In genomic region chr8:79711064-79711961, GRCm38 (mm10) we compare ENCODE assay signal across 7 mouse cellular contexts. TPM values are rescaled to one million over a fixed set of nuclear protein-coding genes. Genes with fewer than 3 reads are reported as not detected.
DNase-seq lines count a peak whose midpoint lies in the region; ATAC-seq and TF ChIP-seq lines count a peak whose summit lies in the region.

Gene Abce1 (minus strand): TSS chr8:79711740.
Gene Anapc10 (plus strand): TSS chr8:79711820.

- H3K4me3 ChIP-seq in embryonic facial prominence, embryonic 10.5 days, result peak within 1 kb of the TSS; percentile 97
- peak within 1 kb of the TSS; percentile 94 for H3K4me3 ChIP-seq in intestine, postnatal 0 days (ENCODE audit: low read depth, low read length)
- peak within 1 kb of the TSS; percentile 89 for H3K4me3 ChIP-seq in midbrain, embryonic 12.5 days
- H3K4me3 ChIP-seq in small intestine, adult 2 months (ENCODE audit: low read depth, low read length), result peak within 1 kb of the TSS; percentile 90

- peak; percentile 65; the same call in 1 of the 2 replicates for TF ChIP-seq POLR2A in small intestine, adult 2 months (IDR thresholded peaks at IDR 0.05; ENCODE audit: low read depth, low read length)

- peak; percentile 99 for DNase-seq in adrenal gland, postnatal 10 days
- DNase-seq in embryonic facial prominence, embryonic 10.5 days (ENCODE audit: low spot score), result peak; percentile 98
- DNase-seq in gonadal fat pad, adult 2 months (ENCODE audit: low read depth), result peak; percentile 79
- peak; percentile 99 for DNase-seq in left cerebral cortex, postnatal 4 days

- no peak for TF ChIP-seq CTCF in intestine, postnatal 0 days (IDR thresholded peaks at IDR 0.05; ENCODE audit: low read depth)
- no peak for TF ChIP-seq CTCF in small intestine, adult 2 months (IDR thresholded peaks at IDR 0.05; ENCODE audit: extremely low read depth, insufficient read length, insufficient replicate concordance, low read depth, low read length)

- peaks cover 15% of the 10 kb centered on the region for H3K4me1 ChIP-seq in embryonic facial prominence, embryonic 10.5 days
- H3K4me1 ChIP-seq in intestine, postnatal 0 days (replicated peaks; ENCODE audit: control insufficient read depth, insufficient read depth, low read length), result no peaks in the 10 kb centered on the region
- peaks cover 8% of the 10 kb centered on the region for H3K4me1 ChIP-seq in midbrain, embryonic 12.5 days
- peaks cover 2% of the 10 kb centered on the region; the same call in 1 of the 2 replicates for H3K4me1 ChIP-seq in small intestine, adult 2 months (ENCODE audit: control insufficient read depth, insufficient read depth, insufficient read length, low read length)

- H3K4me2 ChIP-seq in intestine, postnatal 0 days (replicated peaks; ENCODE audit: low read depth), result peak within 1 kb of the TSS; percentile 79
- peak within 1 kb of the TSS; percentile 75 for H3K4me2 ChIP-seq in midbrain, embryonic 12.5 days (replicated peaks)

- H3K9me3 ChIP-seq in embryonic facial prominence, embryonic 10.5 days, result no peaks in the 10 kb centered on the region
- H3K9me3 ChIP-seq in intestine, postnatal 0 days (ENCODE audit: control insufficient read depth), result no peaks in the 10 kb centered on the region
- H3K9me3 ChIP-seq in midbrain, embryonic 12.5 days, result no peaks in the 10 kb centered on the region

- H3K27me3 ChIP-seq in embryonic facial prominence, embryonic 10.5 days (replicated peaks; ENCODE audit: low read depth, poor library complexity, severe bottlenecking), result no peaks in the 10 kb centered on the region
- no peaks in the 10 kb centered on the region for H3K27me3 ChIP-seq in intestine, postnatal 0 days (replicated peaks; ENCODE audit: control insufficient read depth, insufficient read depth, low read length)
- H3K27me3 ChIP-seq in midbrain, embryonic 12.5 days, result no peaks in the 10 kb centered on the region
- no peaks in the 10 kb centered on the region for H3K27me3 ChIP-seq in small intestine, adult 2 months (ENCODE audit: control insufficient read depth, insufficient read depth, low read length)

- peak within 1 kb of the TSS; percentile 94 for H3K27ac ChIP-seq in embryonic facial prominence, embryonic 10.5 days (replicated peaks)
- H3K27ac ChIP-seq in intestine, postnatal 0 days (ENCODE audit: low read depth, low read length), result peak within 1 kb of the TSS; percentile 79
- H3K27ac ChIP-seq in midbrain, embryonic 12.5 days (replicated peaks), result peak within 1 kb of the TSS; percentile 90
- peak within 1 kb of the TSS; percentile 77 for H3K27ac ChIP-seq in small intestine, adult 2 months (ENCODE audit: insufficient read depth, low read depth, low read length)

- WGBS in embryonic facial prominence, embryonic 10.5 days, result under 1% methylated on average over 73 of the region's 73 CpGs
- under 1% methylated on average over 72 of the region's 73 CpGs for WGBS in intestine, postnatal 0 days
- under 1% methylated on average over 73 of the region's 73 CpGs for WGBS in midbrain, embryonic 12.5 days
- under 1% methylated on average over 73 of the region's 73 CpGs for WGBS in small intestine, adult 2 months

- peak; percentile 99 for ATAC-seq in intestine, postnatal 0 days
- ATAC-seq in midbrain, embryonic 12.5 days (ENCODE audit: low FRiP score, low read depth), result peak; percentile 98

- H3K9ac ChIP-seq in intestine, postnatal 0 days (ENCODE audit: low read depth, low read length), result peak within 1 kb of the TSS; percentile 84
- H3K9ac ChIP-seq in midbrain, embryonic 12.5 days (replicated peaks), result peak within 1 kb of the TSS; percentile 77

- peaks cover 35% of the 10 kb centered on the region for H3K36me3 ChIP-seq in embryonic facial prominence, embryonic 10.5 days (replicated peaks)
- peaks cover 10% of the 10 kb centered on the region; the same call in 1 of the 2 replicates for H3K36me3 ChIP-seq in intestine, postnatal 0 days (ENCODE audit: control insufficient read depth, insufficient read depth)
- peaks cover 24% of the 10 kb centered on the region for H3K36me3 ChIP-seq in midbrain, embryonic 12.5 days
- peaks cover 9% of the 10 kb centered on the region for H3K36me3 ChIP-seq in small intestine, adult 2 months (ENCODE audit: control insufficient read depth, insufficient read depth, low read length)

- intact Hi-C loops in left cerebral cortex, postnatal 4 days (cut with DNase I), result no loop called here

RNA-seq across cellular contexts. Expression of gene Abce1, which starts in this region (rescaled TPM):
- total RNA-seq in adrenal gland, postnatal 10 days (2021), result 10 to 100 TPM; 67.2 to 69.3 TPM
- 142 TPM in 2 replicates for polyA plus RNA-seq in embryonic facial prominence, embryonic 10.5 days (2016; fragmentation: Nextera tagmentation; extraction: Ambion mirVana)
- polyA plus RNA-seq in gonadal fat pad, adult 2 months (2012; rRNA removed), result 14.8 and 16.2 TPM in 2 replicates
- polyA plus RNA-seq in intestine, postnatal 0 days (2015; fragmentation: Nextera tagmentation; extraction: Ambion mirVana), result 23.9 and 25.3 TPM in 2 replicates
- 100 to 1,000 TPM in 1 of 2 experiments, 10 to 100 TPM in 1; 95.8 to 105 TPM for total RNA-seq in left cerebral cortex, postnatal 4 days (2021)
- polyA plus RNA-seq in midbrain, embryonic 12.5 days (2016; fragmentation: Nextera tagmentation; extraction: Ambion mirVana), result 108 and 116 TPM in 2 replicates
- polyA plus RNA-seq in small intestine, adult 2 months (2012; rRNA removed), result 1.7 and 2.6 TPM in 2 replicates

RNA-seq across cellular contexts. Expression of gene Anapc10, which starts in this region (rescaled TPM):
- 10 to 100 TPM; 11.6 to 14.6 TPM for total RNA-seq in adrenal gland, postnatal 10 days (2021)
- 37.0 and 43.5 TPM in 2 replicates for polyA plus RNA-seq in embryonic facial prominence, embryonic 10.5 days (2016; fragmentation: Nextera tagmentation; extraction: Ambion mirVana)
- 1.5 and 2.3 TPM in 2 replicates for polyA plus RNA-seq in gonadal fat pad, adult 2 months (2012; rRNA removed)
- polyA plus RNA-seq in intestine, postnatal 0 days (2015; fragmentation: Nextera tagmentation; extraction: Ambion mirVana), result 26.5 and 26.6 TPM in 2 replicates
- total RNA-seq in left cerebral cortex, postnatal 4 days (2021), result 10 to 100 TPM; 12.1 to 17.3 TPM
- 41.1 and 48.5 TPM in 2 replicates for polyA plus RNA-seq in midbrain, embryonic 12.5 days (2016; fragmentation: Nextera tagmentation; extraction: Ambion mirVana)
- polyA plus RNA-seq in small intestine, adult 2 months (2012; rRNA removed), result 0.08 and 0.15 TPM in 2 replicates

Comparison
In these comparisons a context has a peak if more than half of its experiments do, and no peak if none do; other contexts are left out.
1. Peak in every context shown above with its lines: DNase-seq, ATAC-seq, H3K4me3 ChIP-seq and H3K27ac ChIP-seq.